Mouse (Mus musculus) hindbrain, embryonic 13.5 days (tissue): ENCODE measurements at regions not wholly inside any gene's neighbourhood (a gene's known extent, or its start where the extent isn't known, plus 50 kb on each side); places are given as distances from the start of the nearest gene placed in this dataset.
"Not testable (repeated sequence)": the region's sequence is repeated elsewhere in the genome, so short reads cannot be mapped to it uniquely, and the experiment has no call there.

Experiments used
- ATAC-seq: fragments of 200-750 bp; cut with Nextera tagmentation; 2 replicates; pipeline ENCODE4 v1.8.0; 2017; ENCODE audit warnings: moderate TSS enrichment; ENCODE audit not compliant: low FRiP score
- H3K27ac ChIP-seq: fragments of 300-500 bp; sonication (generic); 2 replicates; pipeline ENCODE4 v1.5.1; 2015; ENCODE audit warnings: inconsistent platforms, mild to moderate bottlenecking, moderate library complexity
- H3K27me3 ChIP-seq: fragments of 300-500 bp; sonication (generic); 2 replicates; pipeline ENCODE4 v1.6.1; 2015; ENCODE audit warnings: mild to moderate bottlenecking, inconsistent platforms
- H3K36me3 ChIP-seq: fragments of 300-500 bp; sonication (generic); 2 replicates; pipeline ENCODE4 v1.6.1; 2015; ENCODE audit warnings: mild to moderate bottlenecking, inconsistent platforms
- H3K4me1 ChIP-seq: fragments of 300-500 bp; sonication (generic); replicated peaks from 2 replicates; pipeline ENCODE4 v1.6.1; 2015; ENCODE audit warnings: inconsistent platforms
- H3K4me2 ChIP-seq: fragments of 300-500 bp; sonication (generic); 2 replicates; pipeline ENCODE4 v1.6.1; 2015; ENCODE audit warnings: inconsistent platforms, mild to moderate bottlenecking, moderate library complexity
- H3K4me3 ChIP-seq: fragments of 300-500 bp; sonication (generic); 2 replicates; pipeline ENCODE4 v1.5.1; 2015; ENCODE audit warnings: mild to moderate bottlenecking, inconsistent platforms
- H3K9ac ChIP-seq: fragments of 300-500 bp; sonication (generic); 2 replicates; pipeline ENCODE4 v1.6.1; 2015; ENCODE audit warnings: mild to moderate bottlenecking, inconsistent platforms
- H3K9me3 ChIP-seq: fragments of 300-500 bp; sonication (generic); 2 replicates; pipeline ENCODE4 v1.6.1; 2016; ENCODE audit warnings: inconsistent platforms
- WGBS: fragments of 180-500 bp; shearing (Covaris S2); methylation state at CpG from one replicate; pipeline ENCODE4 v1.1.7; 2015; 5-methylcytosine and 5-hydroxymethylcytosine counted together

- not testable (repeated sequence) for H3K27me3 ChIP-seq, H3K4me1 ChIP-seq, H3K27ac ChIP-seq, H3K9ac ChIP-seq, H3K9me3 ChIP-seq, H3K36me3 ChIP-seq
- ATAC-seq, result peak; percentile 83; the same call in 1 of the 2 replicates
- H3K4me3 ChIP-seq, result peak overlapping the region; percentile 2; the same call in 1 of the 2 replicates
- peak overlapping the region; percentile 30 for H3K4me2 ChIP-seq
- WGBS, result 55% methylated on average over 20 of the region's 20 CpGs
These were observed 593.4 kb upstream of the Snrpn start for GRCm38 (mm10) chr7:60733331-60733994.

- H3K4me2 ChIP-seq, H3K4me1 ChIP-seq, H3K9ac ChIP-seq, H3K9me3 ChIP-seq, H3K27ac ChIP-seq, H3K4me3 ChIP-seq, H3K36me3 ChIP-seq, H3K27me3 ChIP-seq: not testable (repeated sequence)
- 11% methylated on average over 5 of the region's 5 CpGs for WGBS
- peak; percentile 49; the same call in 1 of the 2 replicates for ATAC-seq
These were observed 588.2 kb upstream of the Snrpn start for GRCm38 (mm10) chr7:60728108-60728721.
